Mouse (Mus musculus) cerebellum, adult 2 months (tissue): ENCODE results near the gene H3f3a. TPM values are rescaled to one million over a fixed set of nuclear protein-coding genes. Genes with fewer than 3 reads are reported as not detected.

Experiments
- DNase-seq, 2 experiments: peaks; one replicate each; pipeline ENCODE4 v3.0.0; 2021
- H3K27ac ChIP-seq: fragments of 200-500 bp; 2 replicates; pipeline ENCODE4 v1.5.1; 2012; ENCODE audit warnings: low read length, control low read depth, inconsistent platforms; ENCODE audit not compliant: insufficient read depth
- H3K27me3 ChIP-seq: fragments of 200-500 bp; 2 replicates; pipeline ENCODE4 v1.6.1; 2012; ENCODE audit warnings: inconsistent platforms, mild to moderate bottlenecking, low read length, moderate library complexity; ENCODE audit not compliant: control insufficient read depth, insufficient read depth
- H3K4me1 ChIP-seq: fragments of 200-500 bp; 2 replicates; pipeline ENCODE4 v1.6.1; 2011; ENCODE audit warnings: low read length; ENCODE audit not compliant: control insufficient read depth, insufficient read depth
- H3K4me3 ChIP-seq: fragments of 200-500 bp; replicated peaks from 2 replicates; pipeline ENCODE3; 2011; ENCODE audit warnings: mild to moderate bottlenecking, low read depth, low read length, control low read depth; ENCODE audit not compliant: insufficient read depth
- CTCF ChIP-seq: fragments of 200-500 bp; IDR thresholded peaks from 2 replicates; pipeline ENCODE4 v1.5.1; 2011; ENCODE audit warnings: low read depth, mild to moderate bottlenecking, control low read depth, low read length, moderate library complexity, borderline replicate concordance; ENCODE audit not compliant: insufficient read depth
- POLR2A ChIP-seq: fragments of 200-500 bp; IDR thresholded peaks from 2 replicates; pipeline ENCODE4 v1.6.1; 2011; ENCODE audit warnings: low read length, control low read depth, borderline replicate concordance; ENCODE audit not compliant: insufficient read depth
- WGBS: fragments of 180-500 bp; shearing (Covaris S2); methylation state at CpG from one replicate; pipeline ENCODE4 v1.1.7; 2018; 5-methylcytosine and 5-hydroxymethylcytosine counted together
- polyA plus RNA-seq: library from polyadenylated mRNA; depleted of rRNA; stranded (reverse); fragments of >200 nt; gene quantifications from 2 replicates; pipeline ENCODE4 v1.2.3, GENCODE M21; 2012

H3f3a gene
- polyA plus RNA-seq, 1 experiment, result 463 TPM

DNA sequence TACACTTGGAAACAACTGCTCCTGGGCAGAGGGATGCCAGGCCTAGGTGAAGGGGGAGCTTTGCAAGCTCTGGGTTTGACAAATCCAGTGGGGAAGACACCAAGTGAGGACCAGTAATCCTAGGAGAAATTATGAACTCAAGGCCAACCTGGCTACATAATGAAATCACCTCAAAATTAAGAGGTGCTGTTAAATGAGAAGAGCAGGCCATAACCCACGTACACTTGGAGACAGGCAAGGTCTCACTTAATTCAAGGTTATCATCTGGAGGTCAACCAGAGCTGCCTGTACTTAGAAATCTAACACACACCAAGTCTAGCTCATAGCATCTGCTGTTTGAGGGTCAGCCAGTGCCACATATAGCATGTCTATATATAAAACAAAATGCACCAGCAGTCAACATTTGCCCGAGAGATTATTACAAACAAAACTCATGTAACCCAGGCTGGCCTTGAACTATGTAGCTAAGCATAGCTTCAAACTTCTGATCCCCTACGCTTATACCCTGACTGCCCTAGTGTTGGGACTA is 12.2 kb downstream of the H3f3a start:
- H3K27ac ChIP-seq, result no peak overlapping the region
- no peak for TF ChIP-seq CTCF
- TF ChIP-seq POLR2A, result no peak
- WGBS, result 63% methylated on average over 3 of the region's 3 CpGs
- no peak for DNase-seq
- H3K27me3 ChIP-seq, result no peaks in the 10 kb centered on the region
- H3K4me1 ChIP-seq, result peaks cover 6% of the 10 kb centered on the region; the same call in 1 of the 2 replicates
- no peak overlapping the region for H3K4me3 ChIP-seq

DNA sequence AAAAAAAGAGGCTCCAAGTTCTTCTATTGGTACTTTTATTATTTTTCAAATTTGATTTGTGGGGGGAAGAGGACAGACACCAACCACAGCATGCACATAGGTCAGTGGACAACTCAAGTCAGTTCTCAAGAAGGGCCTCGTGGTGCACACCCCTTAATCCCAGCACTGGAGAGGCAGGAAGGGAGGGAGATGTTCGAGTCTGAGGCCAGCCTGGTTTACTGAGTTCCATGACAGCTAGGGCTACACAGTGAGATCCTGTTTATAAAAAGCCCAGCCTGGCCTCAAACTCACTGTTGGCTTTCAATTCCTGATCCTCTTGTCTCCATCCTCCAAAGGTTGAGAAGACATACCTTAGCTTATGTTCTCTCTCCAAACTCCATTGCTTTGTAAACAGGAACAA is 12.9 kb downstream of the H3f3a start:
- H3K27ac ChIP-seq, result no peak overlapping the region
- WGBS, result 36% methylated on average over 2 of the region's 2 CpGs
- H3K27me3 ChIP-seq, result no peaks in the 10 kb centered on the region
- TF ChIP-seq POLR2A, result no peak
- TF ChIP-seq CTCF, result no peak
- H3K4me3 ChIP-seq, result no peak overlapping the region
- no peak for DNase-seq
- H3K4me1 ChIP-seq, result peaks cover 6% of the 10 kb centered on the region; the same call in 1 of the 2 replicates

DNA sequence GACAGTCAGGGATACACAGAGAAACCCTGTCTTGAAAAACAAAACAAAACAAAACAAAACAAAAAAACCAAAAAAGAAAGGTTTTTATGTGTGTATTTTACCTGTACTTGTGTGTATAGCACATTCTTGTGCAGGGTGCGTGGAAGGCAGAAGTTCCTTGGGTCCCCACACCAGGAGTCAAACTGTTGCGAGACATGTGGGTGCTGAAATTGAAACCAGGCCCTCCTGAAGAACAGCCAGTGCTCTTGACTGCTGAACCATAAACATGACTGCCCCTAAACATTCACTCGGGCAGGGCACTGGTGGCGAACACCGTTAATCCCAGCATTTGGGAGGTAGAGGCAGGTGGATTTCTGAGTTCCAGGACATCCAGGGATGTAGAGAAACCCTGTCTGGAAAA is 13.7 kb downstream of the H3f3a start:
- WGBS, result 89% methylated on average over 5 of the region's 5 CpGs
- TF ChIP-seq CTCF (no peak), POLR2A (no peak)
- H3K4me1 ChIP-seq, result peaks cover 6% of the 10 kb centered on the region; the same call in 1 of the 2 replicates

DNA sequence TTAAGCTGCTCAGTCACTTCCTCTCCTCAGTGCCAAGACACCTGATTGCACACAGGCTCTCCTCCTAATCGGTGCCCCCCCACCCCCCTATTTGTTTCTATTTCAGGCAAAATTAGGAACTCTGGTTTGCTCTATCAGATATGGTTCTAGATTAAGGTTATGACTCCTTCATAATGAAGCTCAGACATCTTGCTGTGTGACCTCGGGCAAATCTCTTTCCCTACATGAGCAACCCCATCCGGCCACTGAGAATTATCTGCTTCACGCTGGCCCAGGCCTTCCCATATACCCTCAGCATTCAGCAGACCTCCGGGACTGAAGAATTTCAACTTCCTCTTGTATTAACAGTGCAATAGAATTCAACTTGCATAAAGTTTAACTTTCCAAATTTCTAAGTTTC is 14.5 kb downstream of the H3f3a start:
- DNase-seq, result no peak
- 68% methylated on average over 5 of the region's 5 CpGs for WGBS
- peaks cover 8% of the 10 kb centered on the region; the same call in 1 of the 2 replicates for H3K4me1 ChIP-seq
- no peak for TF ChIP-seq POLR2A
- TF ChIP-seq CTCF, result no peak
- no peak overlapping the region for H3K27ac ChIP-seq
- no peak overlapping the region for H3K4me3 ChIP-seq
- H3K27me3 ChIP-seq, result no peaks in the 10 kb centered on the region

More for the DNA sequence above, 13.7 kb downstream of the H3f3a start:
- Histone ChIP-seq H3K27me3 (no peaks in the 10 kb centered on the region), H3K4me3 (no peak overlapping the region), H3K27ac (no peak overlapping the region)
- no peak for DNase-seq

DNA sequence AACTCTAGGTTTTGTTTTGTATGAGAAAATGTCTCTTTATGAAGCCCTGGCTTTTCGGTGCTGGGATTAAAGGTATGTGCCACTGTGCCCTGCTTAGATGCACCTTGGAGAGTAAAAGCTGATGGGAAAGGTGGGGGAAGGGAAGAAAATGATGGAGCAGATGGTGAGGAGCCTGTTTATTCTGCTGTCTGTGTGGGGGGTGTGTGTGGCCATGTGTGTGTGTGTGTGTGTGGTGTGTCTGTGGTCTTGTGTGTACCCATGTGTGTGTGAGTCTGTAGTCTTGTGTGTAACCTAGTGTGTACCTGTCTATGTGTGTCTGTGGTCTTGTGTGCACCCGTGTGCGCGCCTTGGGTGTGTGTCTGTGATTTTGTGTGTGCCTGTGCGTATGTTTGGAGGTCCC is 15.1 kb downstream of the H3f3a start:
- no peak overlapping the region for H3K4me3 ChIP-seq
- 74% methylated on average over 5 of the region's 5 CpGs for WGBS
- H3K27me3 ChIP-seq, result no peaks in the 10 kb centered on the region
- TF ChIP-seq CTCF (no peak), POLR2A (no peak)
- H3K27ac ChIP-seq, result no peak overlapping the region
- H3K4me1 ChIP-seq, result peaks cover 10% of the 10 kb centered on the region; the same call in 1 of the 2 replicates
- DNase-seq, result peak in 1 of 2 experiments; percentile 46

DNA sequence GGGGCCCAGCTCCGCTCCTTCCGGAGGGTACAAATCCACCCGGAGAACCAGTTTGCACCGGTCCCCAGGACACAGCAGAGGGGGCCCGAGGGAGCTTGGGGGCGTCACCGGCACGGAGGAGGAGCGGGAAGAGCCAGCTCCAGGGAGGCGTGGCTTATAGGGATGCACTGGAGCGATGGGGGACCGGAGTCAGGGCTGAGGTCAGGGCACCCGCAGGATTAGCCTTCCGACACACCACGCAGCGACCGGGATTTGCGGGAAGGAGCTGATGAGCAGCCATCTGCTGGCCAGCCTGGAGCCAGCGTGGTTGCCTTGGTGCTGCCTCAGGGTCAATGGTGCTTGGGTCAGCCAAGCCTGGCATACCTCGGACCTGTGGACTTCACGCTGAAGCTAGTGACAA is 19.6 kb downstream of the H3f3a start:
- Histone ChIP-seq H3K4me3 (peak overlapping the region; percentile 3), H3K27ac (no peak overlapping the region), H3K4me1 (peaks cover 36% of the 10 kb centered on the region), H3K27me3 (no peaks in the 10 kb centered on the region)
- TF ChIP-seq CTCF, result no peak
- no peak for TF ChIP-seq POLR2A
- DNase-seq, result peak; percentile 75 to 85
- 2% methylated on average over 21 of the region's 21 CpGs for WGBS

DNA sequence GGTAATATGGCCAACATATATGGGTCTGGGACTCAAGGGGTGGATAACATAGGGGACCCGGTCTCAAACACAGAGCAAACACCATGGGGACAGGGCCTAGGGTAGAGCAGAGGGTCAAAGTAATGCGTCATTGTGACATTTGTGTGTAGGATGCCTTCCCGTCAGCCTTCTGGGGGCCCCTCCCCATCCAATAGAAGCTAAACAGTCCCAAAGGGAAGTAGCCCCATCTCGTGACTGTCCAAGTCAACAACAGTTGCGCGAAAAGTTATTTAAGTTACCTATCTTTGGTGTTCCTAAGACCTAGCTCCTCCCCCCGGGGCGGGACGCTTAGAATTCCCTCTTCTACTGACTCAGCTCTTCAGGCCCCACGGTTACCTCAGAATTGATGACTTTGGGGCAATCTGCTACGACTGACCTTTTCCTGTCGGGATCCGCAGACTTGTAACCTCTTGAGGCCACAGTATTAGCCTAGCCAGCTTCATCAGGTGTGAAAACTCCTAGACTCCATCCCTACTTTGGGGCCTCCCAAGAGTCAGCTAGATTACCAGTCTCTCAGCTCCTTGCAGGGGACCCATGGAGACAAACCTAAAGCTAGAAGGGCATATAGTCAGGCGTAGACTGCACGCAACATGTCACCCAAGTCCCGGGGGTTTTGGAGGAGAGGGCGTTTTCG is 20.2 kb downstream of the H3f3a start:
- Histone ChIP-seq H3K4me3 (no peak overlapping the region), H3K27ac (peak overlapping the region; percentile 44), H3K4me1 (peaks cover 33% of the 10 kb centered on the region), H3K27me3 (no peaks in the 10 kb centered on the region)
- no peak for TF ChIP-seq CTCF
- no peak for TF ChIP-seq POLR2A
- WGBS, result 47% methylated on average over 18 of the region's 18 CpGs
- peak in 1 of 2 experiments; percentile 43 for DNase-seq

DNA sequence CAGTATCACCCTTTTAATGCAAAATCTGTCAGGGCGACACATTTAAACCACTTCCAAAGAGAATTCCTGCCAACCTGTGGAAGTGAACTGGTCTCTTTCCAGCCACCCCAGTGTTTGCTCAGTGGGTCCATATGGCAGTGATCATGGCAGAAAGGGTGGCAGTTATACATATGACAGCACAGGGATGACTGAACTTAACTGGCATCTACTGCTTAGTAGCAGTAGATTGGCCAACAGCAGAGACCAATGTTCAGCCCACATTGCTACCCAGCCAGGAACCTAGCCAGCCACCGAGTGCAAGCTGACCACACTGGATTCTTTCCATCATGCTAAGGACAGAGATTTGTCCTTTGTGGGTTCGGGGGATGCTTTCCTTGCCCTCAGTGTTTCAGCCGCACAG is 20.9 kb downstream of the H3f3a start:
- no peak for TF ChIP-seq CTCF
- no peak for TF ChIP-seq POLR2A
- H3K4me3 ChIP-seq, result no peak overlapping the region
- peak; percentile 78 to 87 for DNase-seq
- H3K27ac ChIP-seq, result peak overlapping the region; percentile 44
- no peaks in the 10 kb centered on the region for H3K27me3 ChIP-seq
- WGBS, result 10% methylated on average over 4 of the region's 4 CpGs
- peaks cover 33% of the 10 kb centered on the region for H3K4me1 ChIP-seq
